Mouse (Mus musculus) skeletal muscle tissue, postnatal 0 days (tissue): Measurements from ENCODE around the gene Rtn3. TPM values are rescaled to one million over a fixed set of nuclear protein-coding genes. Genes with fewer than 3 reads are reported as not detected.

Source experiments
- microRNA-seq, 2 experiments: library from miRNA; unstranded; fragments of <30 nt; microRNA quantifications; one replicate each; pipeline ENCODE4; 2016
- polyA plus RNA-seq: library from polyadenylated mRNA; unstranded; fragments of >200 nt; fragmentation: Nextera tagmentation; extraction: Ambion mirVana; gene quantifications from 2 replicates; pipeline ENCODE4 v1.2.1, GENCODE M21; 2015

Gene Rtn3
- polyA plus RNA-seq, result 62.9 and 69.4 TPM in 2 replicates

GRCm38 (mm10) chr19:7482599-7483511, at the start of gene Rtn3:
TSS of gene Rtn3 (minus strand) at chr19:7483281.

GRCm38 (mm10) chr19:7493352-7494186, 10.5 kb upstream of the Rtn3 start, which contains the start of gene Atl3:
TSS of gene Atl3 (plus strand) at chr19:7494040.

GRCm38 (mm10) chr19:7416834-7417735, 66.0 kb downstream of the Rtn3 start, which contains the start of gene 2700081O15Rik:
TSS of gene 2700081O15Rik (plus strand) at chr19:7417625.

GRCm38 (mm10) chr19:7382903-7383865, 99.9 kb downstream of the Rtn3 start, which contains the start of gene Spindoc:
TSS of gene Spindoc (minus strand) at chr19:7382994.

Small RNA genes lying within 50 kb of the gene (microRNA-seq; reads per million reads assigned to microRNA genes)
- 0.41 to 1.1 reads per million in 2 experiments for gene Mir6991

Other genes with a start within 250 kb of the Rtn3 start
- gene Naa40, start 242.1 kb downstream of the Rtn3 start, polyA plus RNA-seq, result 16.3 and 17.6 TPM in 2 replicates
- 2.6 and 3.2 TPM in 2 replicates for gene Rcor2, start 216.0 kb downstream of the Rtn3 start, polyA plus RNA-seq
- gene Mark2, start 141.4 kb downstream of the Rtn3 start, polyA plus RNA-seq, result 12.5 and 16.2 TPM in 2 replicates
- 9.8 and 11.1 TPM in 2 replicates for gene Spindoc, start 100.3 kb downstream of the Rtn3 start, polyA plus RNA-seq
- gene 2700081O15Rik, start 65.7 kb downstream of the Rtn3 start, polyA plus RNA-seq, result 3.2 and 3.3 TPM in 2 replicates
- 6.0 and 7.0 TPM in 2 replicates for gene Atl3, start 10.8 kb upstream of the Rtn3 start, polyA plus RNA-seq
- gene Pla2g16, start 74.2 kb upstream of the Rtn3 start, polyA plus RNA-seq, result 72.9 and 89.6 TPM in 2 replicates
- 1.0 and 9.3 TPM in 2 replicates for gene Lgals12, start 123.9 kb upstream of the Rtn3 start, polyA plus RNA-seq
- 0.16 TPM in 1 of 2 replicates, not detected in the other for gene Hrasls5, start 129.3 kb upstream of the Rtn3 start, polyA plus RNA-seq
- not detected in 2 replicates for gene Slc22a19, start 228.0 kb upstream of the Rtn3 start, polyA plus RNA-seq